Mouse (Mus musculus) embryonic facial prominence, embryonic 14.5 days (tissue): ENCODE results near the gene Rab27a. TPM values are rescaled to one million over a fixed set of nuclear protein-coding genes. Genes with fewer than 3 reads are reported as not detected.
A peak's percentile ranks its signal among the peaks of the same experiment; 100 is the strongest.
"Not testable (repeated sequence)": the region's sequence is repeated elsewhere in the genome, so short reads cannot be mapped to it uniquely, and the experiment has no call there.

Experiments used
- ATAC-seq: fragments of 200-750 bp; cut with Nextera tagmentation; 2 replicates; pipeline ENCODE4 v1.8.0; 2017; ENCODE audit warnings: low read depth, moderate number of reproducible peaks, moderate TSS enrichment
- DNase-seq: peaks from one replicate; pipeline ENCODE4 v3.0.0-alpha.2; 2015; ENCODE audit warnings: low spot score
- H3K27ac ChIP-seq: fragments of 300-500 bp; sonication (generic); replicated peaks from 2 replicates; pipeline ENCODE4 v1.5.1; 2014; ENCODE audit warnings: low read depth, mild to moderate bottlenecking, low read length, moderate library complexity
- H3K27me3 ChIP-seq: fragments of 300-500 bp; sonication (generic); replicated peaks from 2 replicates; pipeline ENCODE4 v1.6.1; 2014; ENCODE audit warnings: low read length; ENCODE audit not compliant: control insufficient read depth, insufficient read depth
- H3K36me3 ChIP-seq: fragments of 300-500 bp; sonication (generic); 2 replicates; pipeline ENCODE4 v1.6.1; 2014; ENCODE audit warnings: low read length, mixed read lengths; ENCODE audit not compliant: control insufficient read depth, insufficient read depth
- H3K4me1 ChIP-seq: fragments of 300-500 bp; sonication (generic); 2 replicates; pipeline ENCODE4 v1.6.1; 2014; ENCODE audit warnings: antibody characterized with exemption, low read length; ENCODE audit not compliant: control insufficient read depth, insufficient read depth
- H3K4me2 ChIP-seq: fragments of 300-500 bp; sonication (generic); 2 replicates; pipeline ENCODE4 v1.6.1; 2014; ENCODE audit warnings: low read depth, mild to moderate bottlenecking, low read length, moderate library complexity, mixed read lengths
- H3K4me3 ChIP-seq: fragments of 300-500 bp; sonication (generic); 2 replicates; pipeline ENCODE4 v1.5.1; 2014; ENCODE audit warnings: low read depth, mild to moderate bottlenecking, low read length
- H3K9ac ChIP-seq: fragments of 300-500 bp; sonication (generic); 2 replicates; pipeline ENCODE4 v1.6.1; 2014; ENCODE audit warnings: low read depth, mild to moderate bottlenecking, low read length, moderate library complexity, mixed read lengths
- H3K9me3 ChIP-seq: fragments of 300-500 bp; sonication (generic); 2 replicates; pipeline ENCODE4 v1.6.1; 2016; ENCODE audit warnings: low read length; ENCODE audit not compliant: control insufficient read depth
- WGBS: fragments of 180-500 bp; shearing (Covaris S2); extraction: QIAGEN DNeasy Blood & Tissue Kit; methylation state at CpG from one replicate; pipeline ENCODE4 v1.1.7; 2014; 5-methylcytosine and 5-hydroxymethylcytosine counted together
- polyA plus RNA-seq: library from polyadenylated mRNA; unstranded; fragments of >200 nt; fragmentation: Nextera tagmentation; extraction: Ambion mirVana; gene quantifications from 2 replicates; pipeline ENCODE4 v1.2.1, GENCODE M21; 2014

The Rab27a gene
- polyA plus RNA-seq, 1 experiment from 2014 or later = 2.1 TPM

DNA sequence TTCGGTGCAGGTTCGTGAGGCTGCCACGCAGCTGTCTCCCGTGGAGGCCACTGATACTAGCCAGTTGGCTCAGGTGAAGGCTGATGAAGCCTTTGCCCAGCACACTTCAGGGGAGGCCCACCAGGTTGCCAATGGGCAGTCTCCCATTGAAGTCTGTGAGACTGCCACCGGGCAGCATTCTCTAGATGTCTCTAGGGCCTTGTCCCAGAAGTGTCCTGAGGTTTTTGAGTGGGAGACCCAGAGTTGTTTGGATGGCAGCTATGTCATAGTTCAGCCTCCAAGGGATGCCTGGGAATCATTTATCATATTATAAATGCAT is 59.2 kb downstream of the Rab27a start:
- Histone ChIP-seq H3K9ac (peak overlapping the region; percentile 61; the same call in 1 of the 2 replicates), H3K9me3 (no peaks in the 10 kb centered on the region), H3K4me1 (peaks cover 8% of the 10 kb centered on the region; the same call in 1 of the 2 replicates), H3K27me3 (peaks cover 33% of the 10 kb centered on the region), H3K36me3 (no peaks in the 10 kb centered on the region), H3K4me3 (peak overlapping the region; percentile 43), H3K27ac (no peak overlapping the region), H3K4me2 (peak overlapping the region; percentile 90)
- WGBS = 60% methylated on average over 3 of the region's 5 CpGs
- ATAC-seq = no peak
- DNase-seq = no peak

DNA sequence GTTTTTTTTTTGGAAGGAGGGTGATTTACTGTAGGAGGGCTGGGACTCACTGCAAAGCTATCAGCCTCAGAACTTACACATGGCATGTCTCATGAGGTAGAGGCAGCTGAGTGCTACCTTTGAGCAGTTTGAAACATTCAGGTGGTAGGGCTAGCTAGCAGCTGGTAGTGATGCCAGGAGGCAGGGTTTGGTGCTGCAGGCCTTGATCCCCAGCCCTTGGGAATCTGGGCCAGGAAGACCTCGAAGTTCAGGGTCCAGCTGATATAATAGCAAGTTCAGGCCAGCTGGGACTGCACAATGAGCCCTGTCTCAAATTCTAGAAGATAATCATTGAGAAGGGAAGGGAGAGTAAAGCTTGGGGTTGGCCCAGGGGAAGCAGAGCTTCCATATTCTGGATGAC is 60.5 kb downstream of the Rab27a start:
- DNase-seq (no peak), ATAC-seq (no peak)
- Histone ChIP-seq H3K9ac (no peak overlapping the region), H3K27ac (no peak overlapping the region), H3K4me3 (no peak overlapping the region), H3K4me1 (peaks cover 8% of the 10 kb centered on the region; the same call in 1 of the 2 replicates), H3K36me3 (no peaks in the 10 kb centered on the region), H3K4me2 (no peak overlapping the region), H3K9me3 (no peaks in the 10 kb centered on the region), H3K27me3 (peaks cover 33% of the 10 kb centered on the region)
- 55% methylated on average over 1 of the region's 1 CpGs for WGBS

DNA sequence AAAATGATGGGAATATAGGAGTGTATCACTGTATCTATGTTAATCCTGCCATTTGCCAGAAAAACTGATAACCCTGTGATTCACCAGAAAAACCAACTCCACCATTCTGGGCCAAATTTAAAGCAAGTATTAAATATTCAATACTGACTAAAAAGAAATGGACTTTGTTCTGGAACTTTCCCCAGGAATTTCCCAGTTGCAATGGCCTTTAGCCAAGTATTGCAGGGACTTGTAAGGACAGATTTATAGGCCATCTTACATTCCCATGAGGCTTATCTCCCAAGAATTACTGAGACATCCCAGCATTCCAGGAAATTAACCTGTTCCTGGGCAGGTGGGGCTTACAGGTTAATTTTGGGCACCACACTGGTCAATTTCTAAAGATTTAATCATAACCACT is 61.1 kb downstream of the Rab27a start:
- Histone ChIP-seq H3K4me3 (no peak overlapping the region), H3K4me1 (peaks cover 8% of the 10 kb centered on the region; the same call in 1 of the 2 replicates), H3K27ac (no peak overlapping the region), H3K9me3 (no peaks in the 10 kb centered on the region), H3K36me3 (no peaks in the 10 kb centered on the region), H3K9ac (no peak overlapping the region), H3K4me2 (no peak overlapping the region), H3K27me3 (peaks cover 33% of the 10 kb centered on the region)
- ATAC-seq = no peak
- DNase-seq = no peak

DNA sequence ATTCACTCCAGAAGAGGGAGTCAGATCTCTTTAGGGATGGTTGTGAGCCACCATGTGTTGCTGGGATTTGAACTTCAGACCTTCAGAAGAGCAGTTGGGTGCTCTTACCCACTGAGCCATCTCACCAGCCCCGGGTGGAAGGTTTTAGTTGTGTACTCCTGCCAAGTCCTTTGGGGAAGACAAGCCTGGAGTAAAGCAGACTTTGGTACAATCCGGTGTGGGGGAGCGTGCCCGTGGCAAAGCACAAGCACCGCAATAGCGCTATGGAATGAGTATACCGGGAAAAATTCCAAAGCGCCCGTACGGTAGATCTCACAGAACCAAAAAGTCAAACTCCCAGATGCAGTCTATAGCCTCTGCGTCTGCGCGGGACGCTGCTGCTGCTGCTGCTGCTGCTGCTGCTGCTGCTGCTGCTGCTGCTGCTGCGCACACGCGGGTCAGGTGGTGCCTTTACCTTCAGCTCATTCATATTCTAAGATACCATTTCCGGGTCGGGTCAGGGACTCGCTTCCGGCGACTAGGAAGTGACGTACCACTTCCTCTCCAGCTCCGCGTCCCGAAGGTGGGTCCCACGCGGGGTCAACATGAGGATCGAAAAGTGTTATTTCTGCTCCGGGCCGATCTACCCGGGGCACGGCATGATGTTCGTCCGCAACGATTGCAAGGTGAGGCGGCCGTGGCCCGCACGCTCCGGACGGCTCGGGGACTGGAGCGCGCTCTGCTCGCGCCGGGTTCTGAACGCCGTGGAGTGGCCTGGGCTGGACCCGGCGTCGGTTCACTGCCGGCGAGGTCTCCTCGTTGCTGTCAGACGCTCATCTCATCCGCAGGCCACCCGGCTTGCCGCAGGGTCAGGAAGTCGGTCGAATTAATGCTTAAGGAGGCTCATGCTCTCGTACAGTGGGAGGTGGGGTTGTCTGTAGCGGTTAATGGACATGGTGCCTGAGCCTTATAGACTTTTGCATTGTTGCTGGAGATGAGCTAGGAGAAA is 68.6 kb downstream of the Rab27a start, which contains the start of gene Rsl24d1:
Rsl24d1 (plus strand) TSS at position 508 of the 988 bp plus-strand sequence.
- DNase-seq (peak; percentile 96), ATAC-seq (peak; percentile 98)
- peaks cover 5% of the 10 kb centered on the region; the same call in 1 of the 2 replicates for H3K4me1 ChIP-seq
- peaks cover 29% of the 10 kb centered on the region for H3K36me3 ChIP-seq
- H3K9ac ChIP-seq = peak within 1 kb of the TSS; percentile 87
- H3K27ac ChIP-seq = peak within 1 kb of the TSS; percentile 72
- no peaks in the 10 kb centered on the region for H3K27me3 ChIP-seq
- H3K9me3 ChIP-seq = no peaks in the 10 kb centered on the region
- peak within 1 kb of the TSS; percentile 72 for H3K4me2 ChIP-seq
- WGBS = under 1% methylated on average over 56 of the region's 64 CpGs
- H3K4me3 ChIP-seq = peak within 1 kb of the TSS; percentile 95

DNA sequence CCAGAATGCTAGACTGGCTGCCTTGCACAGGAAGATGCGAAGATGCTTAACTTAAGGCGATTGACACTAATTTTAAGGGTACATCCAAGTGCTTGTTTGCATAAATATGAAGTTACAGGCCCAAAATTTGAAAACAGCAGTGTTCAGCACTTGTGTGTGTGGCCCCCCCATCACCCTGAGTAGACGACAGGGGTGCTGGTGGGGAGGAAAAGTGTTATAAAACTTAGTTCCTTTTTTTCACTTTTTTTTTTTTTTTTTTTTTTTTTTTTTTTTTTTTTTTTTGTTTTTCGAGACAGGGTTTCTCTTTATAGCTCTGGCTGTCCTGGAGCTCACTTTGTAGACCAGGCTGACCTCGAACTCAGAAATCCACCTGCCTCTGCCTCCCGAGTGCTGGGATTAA is 72.0 kb downstream of the Rab27a start:
- peaks cover 50% of the 10 kb centered on the region for H3K36me3 ChIP-seq
- not testable (repeated sequence) for H3K4me2 ChIP-seq, H3K27me3 ChIP-seq, H3K4me3 ChIP-seq, H3K9me3 ChIP-seq, H3K4me1 ChIP-seq, DNase-seq, H3K9ac ChIP-seq, H3K27ac ChIP-seq, ATAC-seq
- WGBS = 78% methylated on average over 6 of the region's 6 CpGs

DNA sequence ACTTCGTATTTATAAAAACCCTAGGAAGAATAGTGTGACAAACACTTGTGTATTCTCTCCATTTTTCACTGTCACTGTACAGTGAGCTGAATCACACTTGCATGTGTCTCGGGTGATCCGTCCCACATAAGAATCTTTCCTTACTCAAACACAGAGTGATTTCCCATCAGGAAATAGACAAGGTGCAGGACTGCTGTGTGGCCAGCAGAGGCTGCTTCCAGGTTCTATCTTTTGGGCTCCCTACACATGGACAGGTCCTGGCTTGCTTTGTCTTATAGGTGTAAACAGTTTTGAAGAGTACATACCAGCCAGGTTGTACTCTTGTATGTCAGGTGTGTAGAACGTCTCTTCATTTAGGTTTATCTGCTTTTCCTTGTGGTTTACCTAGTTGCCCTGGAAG is 73.4 kb downstream of the Rab27a start:
- H3K9ac ChIP-seq = no peak overlapping the region
- 80% methylated on average over 4 of the region's 4 CpGs for WGBS
- H3K4me2 ChIP-seq = no peak overlapping the region
- H3K36me3 ChIP-seq = peaks cover 56% of the 10 kb centered on the region
- H3K4me3 ChIP-seq = no peak overlapping the region
- ATAC-seq = no peak
- DNase-seq = no peak
- peaks cover 5% of the 10 kb centered on the region; the same call in 1 of the 2 replicates for H3K4me1 ChIP-seq
- no peaks in the 10 kb centered on the region for H3K27me3 ChIP-seq
- no peaks in the 10 kb centered on the region for H3K9me3 ChIP-seq
- no peak overlapping the region for H3K27ac ChIP-seq

DNA sequence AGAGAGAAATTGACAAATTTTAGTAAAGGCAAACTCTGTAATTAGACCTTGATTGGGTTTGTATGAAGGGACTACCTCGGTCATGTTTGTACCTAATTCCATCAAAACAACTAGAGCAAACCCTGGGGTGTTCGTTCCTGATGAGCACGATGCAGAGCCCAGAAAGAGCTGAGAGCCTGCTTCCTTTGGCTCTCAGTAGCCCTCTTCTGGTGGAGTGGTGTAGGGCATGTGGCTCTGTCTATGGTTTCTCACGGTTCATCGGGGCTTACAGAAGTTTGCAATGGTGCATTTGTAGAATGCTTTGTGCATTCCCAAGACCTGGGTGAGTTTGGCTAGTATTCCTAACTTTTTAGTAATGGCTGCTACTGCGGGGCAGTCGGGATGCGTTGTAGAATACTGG is 77.1 kb downstream of the Rab27a start:
- Histone ChIP-seq H3K27ac (no peak overlapping the region), H3K4me2 (no peak overlapping the region), H3K36me3 (peaks cover 73% of the 10 kb centered on the region), H3K4me3 (no peak overlapping the region), H3K4me1 (no peaks in the 10 kb centered on the region), H3K27me3 (no peaks in the 10 kb centered on the region), H3K9me3 (no peaks in the 10 kb centered on the region), H3K9ac (no peak overlapping the region)
- 0 out of 2 replicates have a peak, but pooled peaks have one; percentile 50 for ATAC-seq
- no peak for DNase-seq
- WGBS = 68% methylated on average over 8 of the region's 8 CpGs

DNA sequence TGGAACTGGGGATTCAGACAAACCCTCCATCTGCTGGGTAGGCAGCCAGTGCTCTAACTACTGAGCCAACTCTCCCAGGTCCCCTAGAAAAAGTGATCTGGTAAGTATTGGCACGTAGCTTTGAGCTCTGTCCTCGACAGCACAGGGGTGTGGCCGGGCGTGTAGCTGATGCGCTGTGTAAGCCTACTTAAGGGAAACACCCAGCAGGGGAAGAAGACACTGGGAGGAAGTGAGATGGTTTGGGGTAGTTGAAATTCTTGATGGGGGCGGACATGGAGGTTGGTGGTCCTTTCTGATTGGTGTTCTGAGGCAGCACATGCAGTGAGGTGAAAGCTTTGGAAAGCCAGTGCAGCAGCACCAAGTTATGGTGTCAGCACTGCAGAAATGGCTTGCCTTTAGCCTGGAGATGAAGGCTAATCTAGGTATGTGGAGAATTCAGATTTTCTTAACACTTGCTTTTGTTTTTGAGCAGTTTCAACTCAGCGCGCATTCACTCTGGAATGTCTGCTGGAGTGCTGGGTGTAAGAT is 80.5 kb downstream of the Rab27a start:
- H3K4me1 ChIP-seq = no peaks in the 10 kb centered on the region
- no peak overlapping the region for H3K9ac ChIP-seq
- no peaks in the 10 kb centered on the region for H3K9me3 ChIP-seq
- no peaks in the 10 kb centered on the region for H3K27me3 ChIP-seq
- DNase-seq (no peak), ATAC-seq (no peak)
- 90% methylated on average over 8 of the region's 8 CpGs for WGBS
- no peak overlapping the region for H3K4me3 ChIP-seq
- H3K4me2 ChIP-seq = no peak overlapping the region
- H3K27ac ChIP-seq = no peak overlapping the region
- peaks cover 89% of the 10 kb centered on the region for H3K36me3 ChIP-seq
